Mouse (Mus musculus) neural tube, embryonic 11.5 days (tissue): ENCODE measurements around the gene Grap2. TPM values are rescaled to one million over a fixed set of nuclear protein-coding genes. Genes with fewer than 3 reads are reported as not detected.

ENCODE experiments used
- ATAC-seq: fragments of 200-750 bp; cut with Nextera tagmentation; 2 replicates; pipeline ENCODE4 v1.8.0; 2017; ENCODE audit warnings: moderate number of reproducible peaks, mild to moderate bottlenecking, moderate TSS enrichment, moderate library complexity; ENCODE audit not compliant: insufficient read depth, low FRiP score, low TSS enrichment
- DNase-seq: peaks from one replicate; pipeline ENCODE4 v3.0.0-alpha.2; 2015; ENCODE audit warnings: low spot score
- H3K27ac ChIP-seq: fragments of 300-500 bp; sonication (generic); 2 replicates; pipeline ENCODE4 v1.5.1; 2014; ENCODE audit warnings: low read depth, mild to moderate bottlenecking, low read length
- H3K27me3 ChIP-seq: fragments of 300-500 bp; sonication (generic); 2 replicates; pipeline ENCODE4 v1.6.1; 2014; ENCODE audit warnings: mild to moderate bottlenecking, low read length, mixed read lengths; ENCODE audit not compliant: control insufficient read depth, insufficient read depth
- H3K36me3 ChIP-seq: fragments of 300-500 bp; sonication (generic); 2 replicates; pipeline ENCODE4 v1.6.1; 2014; ENCODE audit warnings: mild to moderate bottlenecking, low read length, moderate library complexity, mixed read lengths; ENCODE audit not compliant: control insufficient read depth, insufficient read depth
- H3K4me1 ChIP-seq: fragments of 300-500 bp; sonication (generic); 2 replicates; pipeline ENCODE4 v1.6.1; 2014; ENCODE audit warnings: low read length, mixed read lengths; ENCODE audit not compliant: control insufficient read depth, insufficient read depth
- H3K4me2 ChIP-seq: fragments of 300-500 bp; sonication (generic); 2 replicates; pipeline ENCODE4 v1.6.1; 2014; ENCODE audit warnings: low read depth, mild to moderate bottlenecking, moderate library complexity
- H3K4me3 ChIP-seq: fragments of 300-500 bp; sonication (generic); 2 replicates; pipeline ENCODE4 v1.5.1; 2014; ENCODE audit warnings: low read depth, low read length
- H3K9ac ChIP-seq: fragments of 300-500 bp; sonication (generic); 2 replicates; pipeline ENCODE4 v1.6.1; 2014; ENCODE audit warnings: mild to moderate bottlenecking, low read length
- H3K9me3 ChIP-seq: fragments of 300-500 bp; sonication (generic); 2 replicates; pipeline ENCODE4 v1.6.1; 2016; ENCODE audit warnings: low read length; ENCODE audit not compliant: control insufficient read depth
- WGBS: fragments of 180-500 bp; shearing (Covaris S2); extraction: QIAGEN DNeasy Blood & Tissue Kit; methylation state at CpG from one replicate; pipeline ENCODE4 v1.1.7; 2014; 5-methylcytosine and 5-hydroxymethylcytosine counted together
- polyA plus RNA-seq: library from polyadenylated mRNA; unstranded; fragments of >200 nt; fragmentation: Nextera tagmentation; extraction: Ambion mirVana; gene quantifications from 2 replicates; pipeline ENCODE4 v1.2.1, GENCODE M21; 2014

Gene Grap2
- polyA plus RNA-seq, 1 experiment from 2014 or later = 4.3 TPM

- Histone ChIP-seq H3K4me2 (no peak overlapping the region), H3K4me1 (peaks cover 8% of the 10 kb centered on the region), H3K27ac (no peak overlapping the region), H3K4me3 (no peak overlapping the region), H3K27me3 (no peaks in the 10 kb centered on the region), H3K9me3 (no peaks in the 10 kb centered on the region), H3K9ac (no peak overlapping the region), H3K36me3 (no peaks in the 10 kb centered on the region)
- no peak for ATAC-seq
- WGBS = 14% methylated on average over 8 of the region's 8 CpGs
- no peak for DNase-seq
Measured at GRCm38 (mm10) chr15:80684786-80685602, 112.6 kb downstream of the Grap2 start.

GRCm38 (mm10) chr15:80685603-80685895 lies 113.2 kb downstream of the Grap2 start:
- no peak overlapping the region for H3K27ac ChIP-seq
- no peaks in the 10 kb centered on the region for H3K36me3 ChIP-seq
- H3K9ac ChIP-seq = no peak overlapping the region
- WGBS = 26% methylated on average over 7 of the region's 7 CpGs
- no peak overlapping the region for H3K4me2 ChIP-seq
- no peak overlapping the region for H3K4me3 ChIP-seq
- peaks cover 8% of the 10 kb centered on the region for H3K4me1 ChIP-seq
- no peaks in the 10 kb centered on the region for H3K9me3 ChIP-seq
- ATAC-seq = no peak
- DNase-seq = no peak
- H3K27me3 ChIP-seq = no peaks in the 10 kb centered on the region

- H3K27me3 ChIP-seq = no peaks in the 10 kb centered on the region
- H3K9me3 ChIP-seq = no peaks in the 10 kb centered on the region
- peaks cover 8% of the 10 kb centered on the region for H3K4me1 ChIP-seq
- no peak overlapping the region for H3K27ac ChIP-seq
- ATAC-seq (no peak), DNase-seq (no peak)
- H3K36me3 ChIP-seq = no peaks in the 10 kb centered on the region
- no peak overlapping the region for H3K4me3 ChIP-seq
- 84% methylated on average over 7 of the region's 7 CpGs for WGBS
- no peak overlapping the region for H3K9ac ChIP-seq
- H3K4me2 ChIP-seq = no peak overlapping the region
Measured at GRCm38 (mm10) chr15:80688536-80688935, 116.1 kb downstream of the Grap2 start.

GRCm38 (mm10) chr15:80693492-80693891 lies 121.1 kb downstream of the Grap2 start:
- no peaks in the 10 kb centered on the region for H3K36me3 ChIP-seq
- no peak overlapping the region for H3K4me2 ChIP-seq
- DNase-seq = no peak
- no peaks in the 10 kb centered on the region for H3K9me3 ChIP-seq
- whole genome bisulfite sequencing = 37% methylated on average over 3 of the region's 3 CpGs
- H3K4me3 ChIP-seq = no peak overlapping the region
- no peak overlapping the region for H3K27ac ChIP-seq
- ATAC-seq = no peak
- no peaks in the 10 kb centered on the region for H3K27me3 ChIP-seq
- 0 out of 2 replicates have a peak, but pooled peaks cover 4% of the 10 kb centered on the region for H3K4me1 ChIP-seq
- no peak overlapping the region for H3K9ac ChIP-seq

- Histone ChIP-seq H3K9ac (no peak overlapping the region; the same call in 1 of the 2 replicates), H3K4me2 (no peak overlapping the region), H3K27ac (no peak overlapping the region), H3K4me1 (0 out of 2 replicates have a peak, but pooled peaks cover 4% of the 10 kb centered on the region), H3K9me3 (no peaks in the 10 kb centered on the region), H3K36me3 (no peaks in the 10 kb centered on the region), H3K27me3 (no peaks in the 10 kb centered on the region), H3K4me3 (no peak overlapping the region)
- WGBS = 38% methylated on average over 11 of the region's 11 CpGs
- peak; percentile 56 for DNase-seq
- no peak for ATAC-seq
Measured at GRCm38 (mm10) chr15:80694125-80694910, 121.9 kb downstream of the Grap2 start.

- Histone ChIP-seq H3K27me3 (no peaks in the 10 kb centered on the region), H3K4me2 (no peak overlapping the region), H3K4me3 (no peak overlapping the region), H3K9ac (no peak overlapping the region), H3K4me1 (0 out of 2 replicates have a peak, but pooled peaks cover 4% of the 10 kb centered on the region), H3K9me3 (no peaks in the 10 kb centered on the region), H3K36me3 (no peaks in the 10 kb centered on the region), H3K27ac (no peak overlapping the region)
- ATAC-seq (no peak), DNase-seq (no peak)
- 39% methylated on average over 5 of the region's 5 CpGs for WGBS
Measured at GRCm38 (mm10) chr15:80697564-80697963, 125.2 kb downstream of the Grap2 start.

GRCm38 (mm10) chr15:80701481-80702257 lies 129.3 kb downstream of the Grap2 start:
- H3K36me3 ChIP-seq = no peaks in the 10 kb centered on the region
- H3K27ac ChIP-seq = no peak overlapping the region
- WGBS = 75% methylated on average over 8 of the region's 8 CpGs
- no peak for DNase-seq
- peaks cover 5% of the 10 kb centered on the region for H3K4me1 ChIP-seq
- no peaks in the 10 kb centered on the region for H3K27me3 ChIP-seq
- no peaks in the 10 kb centered on the region for H3K9me3 ChIP-seq
- H3K4me3 ChIP-seq = no peak overlapping the region
- no peak for ATAC-seq
- H3K4me2 ChIP-seq = no peak overlapping the region
- no peak overlapping the region; the same call in 1 of the 2 replicates for H3K9ac ChIP-seq
